Mouse (Mus musculus): Measurements from ENCODE around the gene Tspyl3. TPM values are rescaled to one million over a fixed set of nuclear protein-coding genes. Genes with fewer than 3 reads are reported as not detected.

Tspyl3 gene
- polyA plus RNA-seq, 1 experiment from 2014 or later, result 57.1 TPM

- peaks cover 16% of the 10 kb centered on the region for H3K36me3 ChIP-seq (ENCODE audit: control insufficient read depth, insufficient read depth, low read length)
- no peaks in the 10 kb centered on the region for H3K9me3 ChIP-seq (replicated peaks; ENCODE audit: control insufficient read depth, low read length, poor library complexity, severe bottlenecking)
- H3K27me3 ChIP-seq (ENCODE audit: control insufficient read depth, insufficient read depth, low read depth, low read length), result no peaks in the 10 kb centered on the region
- no peak overlapping the region for H3K4me2 ChIP-seq (ENCODE audit: low read length)
- ATAC-seq, result no peak
- H3K27ac ChIP-seq (ENCODE audit: low read length), result no peak overlapping the region
- H3K4me3 ChIP-seq (ENCODE audit: low read depth, low read length), result no peak overlapping the region
- H3K9ac ChIP-seq (ENCODE audit: low read depth, low read length), result no peak overlapping the region
- peaks cover 33% of the 10 kb centered on the region for H3K4me1 ChIP-seq (ENCODE audit: control insufficient read depth, insufficient read depth, low read length)
- 71% methylated on average over 4 of the region's 4 CpGs for WGBS
Observed at GRCm38 (mm10) chr2:153237891-153238290, 12.7 kb upstream of the Tspyl3 start.

DNA sequence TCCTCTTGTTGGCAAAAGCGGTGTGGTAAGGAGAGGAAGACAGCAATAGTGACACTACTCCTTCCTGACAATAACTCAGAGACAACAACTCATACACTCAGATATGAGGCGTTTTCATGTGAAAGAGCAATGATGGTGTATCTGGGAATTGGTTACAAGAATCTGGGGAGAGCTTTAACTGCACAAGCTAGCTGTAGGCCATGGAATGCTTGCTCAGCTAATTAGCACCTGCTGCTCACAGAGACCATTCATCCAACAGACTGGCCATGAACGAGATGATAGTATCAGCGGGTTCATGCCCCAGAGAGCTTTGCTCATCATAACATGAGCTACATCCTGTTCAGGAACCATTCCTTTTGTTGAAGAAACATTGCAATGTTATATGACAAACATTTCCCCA lies 12.0 kb upstream of the Tspyl3 start:
- Histone ChIP-seq H3K9ac (ENCODE audit: low read depth, low read length) (no peak overlapping the region), H3K4me3 (ENCODE audit: low read depth, low read length) (no peak overlapping the region), H3K27me3 (ENCODE audit: control insufficient read depth, insufficient read depth, low read depth, low read length) (no peaks in the 10 kb centered on the region), H3K36me3 (ENCODE audit: control insufficient read depth, insufficient read depth, low read length) (peaks cover 20% of the 10 kb centered on the region), H3K9me3 (replicated peaks; ENCODE audit: control insufficient read depth, low read length, poor library complexity, severe bottlenecking) (no peaks in the 10 kb centered on the region), H3K27ac (ENCODE audit: low read length) (no peak overlapping the region), H3K4me1 (ENCODE audit: control insufficient read depth, insufficient read depth, low read length) (peaks cover 26% of the 10 kb centered on the region), H3K4me2 (ENCODE audit: low read length) (no peak overlapping the region)
- no peak for ATAC-seq
- 73% methylated on average over 4 of the region's 4 CpGs for WGBS

DNA sequence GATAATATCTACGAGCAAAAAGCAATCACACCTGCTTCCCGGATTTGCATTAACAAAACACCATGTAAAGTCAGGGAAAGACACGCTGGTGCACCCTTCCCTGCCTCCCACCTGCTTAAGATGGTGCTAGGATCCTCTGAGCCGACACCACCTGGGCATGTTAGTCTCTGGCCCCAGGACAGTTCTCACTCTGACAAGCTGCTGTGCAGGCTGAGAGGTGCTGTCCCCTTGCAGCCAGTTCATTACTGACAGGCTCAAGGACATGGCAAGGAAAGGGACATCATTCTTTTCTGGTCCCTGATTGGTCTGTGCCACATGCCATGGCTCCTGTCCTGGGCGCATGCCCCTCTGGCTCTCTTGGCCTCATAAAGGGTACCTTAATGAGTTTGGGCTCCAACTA lies 3.3 kb upstream of the Tspyl3 start:
- Histone ChIP-seq H3K27me3 (ENCODE audit: control insufficient read depth, insufficient read depth, low read depth, low read length) (no peaks in the 10 kb centered on the region), H3K4me3 (ENCODE audit: low read depth, low read length) (no peak overlapping the region), H3K4me2 (ENCODE audit: low read length) (no peak overlapping the region), H3K4me1 (ENCODE audit: control insufficient read depth, insufficient read depth, low read length) (peaks cover 12% of the 10 kb centered on the region), H3K9me3 (replicated peaks; ENCODE audit: control insufficient read depth, low read length, poor library complexity, severe bottlenecking) (no peaks in the 10 kb centered on the region), H3K36me3 (ENCODE audit: control insufficient read depth, insufficient read depth, low read length) (peaks cover 31% of the 10 kb centered on the region), H3K27ac (ENCODE audit: low read length) (no peak overlapping the region), H3K9ac (ENCODE audit: low read depth, low read length) (no peak overlapping the region)
- 86% methylated on average over 5 of the region's 5 CpGs for WGBS
- ATAC-seq, result no peak

DNA sequence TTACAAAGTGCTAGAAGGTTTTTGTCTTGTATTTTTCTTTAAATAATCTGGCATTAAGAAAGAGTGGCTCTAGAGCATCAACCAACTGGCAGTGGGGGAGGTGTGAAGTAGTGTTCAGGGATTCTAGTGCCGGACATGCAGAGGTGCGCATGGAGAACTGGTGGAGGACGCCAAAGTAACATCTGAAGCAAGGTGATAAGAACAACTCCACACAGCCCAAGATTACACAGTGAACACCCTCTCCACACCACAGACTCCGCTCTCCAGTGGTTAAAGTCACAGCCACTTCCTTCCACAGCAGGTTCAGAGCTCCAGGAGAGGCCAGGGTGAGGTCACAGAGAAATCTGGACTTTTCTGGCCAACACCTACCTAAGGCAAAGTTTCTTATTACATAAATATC lies 2.7 kb upstream of the Tspyl3 start:
- H3K27me3 ChIP-seq (ENCODE audit: control insufficient read depth, insufficient read depth, low read depth, low read length), result no peaks in the 10 kb centered on the region
- no peaks in the 10 kb centered on the region for H3K9me3 ChIP-seq (replicated peaks; ENCODE audit: control insufficient read depth, low read length, poor library complexity, severe bottlenecking)
- 96% methylated on average over 4 of the region's 4 CpGs for WGBS
- H3K4me3 ChIP-seq (ENCODE audit: low read depth, low read length), result no peak overlapping the region
- ATAC-seq, result no peak
- H3K36me3 ChIP-seq (ENCODE audit: control insufficient read depth, insufficient read depth, low read length), result peaks cover 29% of the 10 kb centered on the region
- H3K27ac ChIP-seq (ENCODE audit: low read length), result no peak overlapping the region
- no peak overlapping the region for H3K9ac ChIP-seq (ENCODE audit: low read depth, low read length)
- H3K4me1 ChIP-seq (ENCODE audit: control insufficient read depth, insufficient read depth, low read length), result peaks cover 12% of the 10 kb centered on the region
- no peak overlapping the region for H3K4me2 ChIP-seq (ENCODE audit: low read length)

GRCm38 (mm10) chr2:153225595-153225953 lies 333 bp upstream of the Tspyl3 start:
- peak overlapping the region; percentile 73 for H3K4me2 ChIP-seq (ENCODE audit: low read length)
- no peak for ATAC-seq
- H3K4me1 ChIP-seq (ENCODE audit: control insufficient read depth, insufficient read depth, low read length), result peaks cover 12% of the 10 kb centered on the region
- H3K9ac ChIP-seq (ENCODE audit: low read depth, low read length), result peak overlapping the region; percentile 95
- H3K36me3 ChIP-seq (ENCODE audit: control insufficient read depth, insufficient read depth, low read length), result peaks cover 10% of the 10 kb centered on the region
- H3K27me3 ChIP-seq (ENCODE audit: control insufficient read depth, insufficient read depth, low read depth, low read length), result no peaks in the 10 kb centered on the region
- 6% methylated on average over 3 of the region's 3 CpGs for WGBS
- H3K9me3 ChIP-seq (replicated peaks; ENCODE audit: control insufficient read depth, low read length, poor library complexity, severe bottlenecking), result no peaks in the 10 kb centered on the region
- H3K4me3 ChIP-seq (ENCODE audit: low read depth, low read length), result peak overlapping the region; percentile 72
- peak overlapping the region; percentile 84 for H3K27ac ChIP-seq (ENCODE audit: low read length)

- WGBS, result 95% methylated on average over 2 of the region's 2 CpGs
- Histone ChIP-seq H3K9me3 (replicated peaks; ENCODE audit: control insufficient read depth, low read length, poor library complexity, severe bottlenecking) (no peaks in the 10 kb centered on the region), H3K27me3 (ENCODE audit: control insufficient read depth, insufficient read depth, low read depth, low read length) (no peaks in the 10 kb centered on the region), H3K9ac (ENCODE audit: low read depth, low read length) (no peak overlapping the region), H3K4me1 (ENCODE audit: control insufficient read depth, insufficient read depth, low read length) (peaks cover 12% of the 10 kb centered on the region), H3K4me3 (ENCODE audit: low read depth, low read length) (no peak overlapping the region), H3K4me2 (ENCODE audit: low read length) (no peak overlapping the region), H3K27ac (ENCODE audit: low read length) (no peak overlapping the region), H3K36me3 (ENCODE audit: control insufficient read depth, insufficient read depth, low read length) (no peaks in the 10 kb centered on the region)
- ATAC-seq, result no peak
Observed at GRCm38 (mm10) chr2:153222566-153222965, 2.7 kb downstream of the Tspyl3 start.

- Histone ChIP-seq H3K4me2 (ENCODE audit: low read length) (no peak overlapping the region), H3K36me3 (ENCODE audit: control insufficient read depth, insufficient read depth, low read length) (no peaks in the 10 kb centered on the region), H3K4me1 (ENCODE audit: control insufficient read depth, insufficient read depth, low read length) (peaks cover 12% of the 10 kb centered on the region), H3K9me3 (replicated peaks; ENCODE audit: control insufficient read depth, low read length, poor library complexity, severe bottlenecking) (no peaks in the 10 kb centered on the region), H3K4me3 (ENCODE audit: low read depth, low read length) (no peak overlapping the region), H3K27me3 (ENCODE audit: control insufficient read depth, insufficient read depth, low read depth, low read length) (no peaks in the 10 kb centered on the region), H3K27ac (ENCODE audit: low read length) (no peak overlapping the region), H3K9ac (ENCODE audit: low read depth, low read length) (no peak overlapping the region)
- ATAC-seq, result no peak
Observed at GRCm38 (mm10) chr2:153222130-153222529, 3.1 kb downstream of the Tspyl3 start.

DNA sequence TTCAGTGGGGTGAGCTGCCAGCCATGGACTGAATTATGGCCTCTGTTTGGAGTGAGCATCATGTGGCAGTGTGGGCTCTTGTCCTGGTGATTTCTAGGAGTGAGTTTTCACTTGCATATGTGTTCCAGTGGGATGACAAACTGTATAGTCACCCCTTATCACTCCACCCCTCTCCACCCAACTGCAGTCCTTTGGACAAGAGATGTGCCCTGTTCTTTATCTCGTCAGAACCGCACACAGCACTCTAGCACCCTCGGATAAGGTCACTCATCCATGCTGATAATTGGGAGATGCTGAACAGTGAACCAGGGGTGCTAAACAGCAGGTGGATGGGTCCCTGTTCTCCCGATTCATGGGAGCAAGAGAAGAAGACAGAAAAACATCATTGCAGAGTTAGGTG lies 3.6 kb downstream of the Tspyl3 start:
- H3K9me3 ChIP-seq (replicated peaks; ENCODE audit: control insufficient read depth, low read length, poor library complexity, severe bottlenecking), result no peaks in the 10 kb centered on the region
- H3K4me3 ChIP-seq (ENCODE audit: low read depth, low read length), result no peak overlapping the region

DNA sequence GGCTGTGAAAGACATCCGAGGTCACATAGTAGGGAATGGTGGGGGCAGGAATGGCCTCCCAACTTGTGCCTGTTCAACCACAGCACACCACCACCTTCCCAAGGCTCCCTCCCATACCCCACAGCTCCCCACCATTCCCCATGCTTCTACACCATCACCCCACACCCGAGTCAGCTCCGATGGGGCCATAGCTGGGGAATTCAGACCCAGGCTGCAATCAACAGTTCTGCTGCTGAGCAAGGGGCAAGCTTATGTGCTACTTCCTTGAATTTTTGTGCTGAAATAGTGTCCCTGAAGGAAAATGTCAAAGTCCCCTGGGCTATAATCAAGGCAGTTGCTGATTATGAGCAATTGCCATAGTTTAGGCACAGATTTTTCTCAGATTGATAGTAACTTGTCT lies 6.7 kb downstream of the Tspyl3 start:
- Histone ChIP-seq H3K4me3 (ENCODE audit: low read depth, low read length) (no peak overlapping the region), H3K4me2 (ENCODE audit: low read length) (no peak overlapping the region), H3K9me3 (replicated peaks; ENCODE audit: control insufficient read depth, low read length, poor library complexity, severe bottlenecking) (no peaks in the 10 kb centered on the region), H3K9ac (ENCODE audit: low read depth, low read length) (no peak overlapping the region), H3K4me1 (ENCODE audit: control insufficient read depth, insufficient read depth, low read length) (no peaks in the 10 kb centered on the region), H3K36me3 (ENCODE audit: control insufficient read depth, insufficient read depth, low read length) (no peaks in the 10 kb centered on the region), H3K27ac (ENCODE audit: low read length) (no peak overlapping the region), H3K27me3 (ENCODE audit: control insufficient read depth, insufficient read depth, low read depth, low read length) (no peaks in the 10 kb centered on the region)
- no peak for ATAC-seq
- 83% methylated on average over 3 of the region's 3 CpGs for WGBS

More for the DNA sequence above, 3.6 kb downstream of the Tspyl3 start:
- H3K9ac ChIP-seq (ENCODE audit: low read depth, low read length), result no peak overlapping the region
- H3K27ac ChIP-seq (ENCODE audit: low read length), result no peak overlapping the region
- no peaks in the 10 kb centered on the region for H3K36me3 ChIP-seq (ENCODE audit: control insufficient read depth, insufficient read depth, low read length)
- no peak for ATAC-seq
- WGBS, result 90% methylated on average over 4 of the region's 4 CpGs
- no peaks in the 10 kb centered on the region for H3K27me3 ChIP-seq (ENCODE audit: control insufficient read depth, insufficient read depth, low read depth, low read length)
- no peak overlapping the region for H3K4me2 ChIP-seq (ENCODE audit: low read length)
- peaks cover 12% of the 10 kb centered on the region for H3K4me1 ChIP-seq (ENCODE audit: control insufficient read depth, insufficient read depth, low read length)

Data from midbrain, embryonic 16.5 days (tissue).